Mouse (Mus musculus) liver, embryonic 13.5 days (tissue): ENCODE data around the gene Baiap2l1. TPM values are rescaled to one million over a fixed set of nuclear protein-coding genes. Genes with fewer than 3 reads are reported as not detected.

Source experiments
- ATAC-seq: fragments of 200-750 bp; cut with Nextera tagmentation; 2 replicates; pipeline ENCODE4 v1.8.0; 2017; ENCODE audit warnings: low read depth, mild to moderate bottlenecking, moderate number of reproducible peaks, moderate library complexity
- DNase-seq: peaks from one replicate; pipeline ENCODE4 v3.0.0; 2022
- H3K27ac ChIP-seq: fragments of 300-500 bp; sonication (generic); 2 replicates; pipeline ENCODE4 v1.5.1; 2015; ENCODE audit warnings: moderate library complexity, mild to moderate bottlenecking, inconsistent platforms
- H3K27me3 ChIP-seq: fragments of 300-500 bp; sonication (generic); 2 replicates; pipeline ENCODE4 v1.6.1; 2015; ENCODE audit warnings: mild to moderate bottlenecking, inconsistent platforms
- H3K36me3 ChIP-seq: fragments of 300-500 bp; sonication (generic); 2 replicates; pipeline ENCODE4 v1.6.1; 2015; ENCODE audit warnings: mild to moderate bottlenecking, inconsistent platforms
- H3K4me1 ChIP-seq: fragments of 300-500 bp; sonication (generic); replicated peaks from 2 replicates; pipeline ENCODE4 v1.6.1; 2015; ENCODE audit warnings: inconsistent platforms
- H3K4me2 ChIP-seq: fragments of 300-500 bp; sonication (generic); 2 replicates; pipeline ENCODE4 v1.6.1; 2015; ENCODE audit warnings: inconsistent platforms, mild to moderate bottlenecking, moderate library complexity
- H3K4me3 ChIP-seq: fragments of 300-500 bp; sonication (generic); replicated peaks from 2 replicates; pipeline ENCODE4 v1.5.1; 2015; ENCODE audit warnings: mild to moderate bottlenecking, inconsistent platforms
- H3K9ac ChIP-seq: fragments of 300-500 bp; sonication (generic); 2 replicates; pipeline ENCODE4 v1.6.1; 2015; ENCODE audit warnings: mild to moderate bottlenecking, inconsistent platforms
- H3K9me3 ChIP-seq: fragments of 300-500 bp; sonication (generic); replicated peaks from 2 replicates; pipeline ENCODE4 v1.6.1; 2016; ENCODE audit warnings: inconsistent platforms
- WGBS: fragments of 180-500 bp; shearing (Covaris S2); methylation state at CpG from one replicate; pipeline ENCODE4 v1.1.7; 2015; ENCODE audit not compliant: insufficient replicate concordance; 5-methylcytosine and 5-hydroxymethylcytosine counted together
- polyA plus RNA-seq: library from polyadenylated mRNA; unstranded; fragments of >200 nt; fragmentation: Nextera tagmentation; extraction: Ambion mirVana; gene quantifications from 2 replicates; pipeline ENCODE4 v1.2.1, GENCODE M21; 2015

Baiap2l1 gene
- 3.7 and 4.7 TPM in 2 replicates for polyA plus RNA-seq

DNA sequence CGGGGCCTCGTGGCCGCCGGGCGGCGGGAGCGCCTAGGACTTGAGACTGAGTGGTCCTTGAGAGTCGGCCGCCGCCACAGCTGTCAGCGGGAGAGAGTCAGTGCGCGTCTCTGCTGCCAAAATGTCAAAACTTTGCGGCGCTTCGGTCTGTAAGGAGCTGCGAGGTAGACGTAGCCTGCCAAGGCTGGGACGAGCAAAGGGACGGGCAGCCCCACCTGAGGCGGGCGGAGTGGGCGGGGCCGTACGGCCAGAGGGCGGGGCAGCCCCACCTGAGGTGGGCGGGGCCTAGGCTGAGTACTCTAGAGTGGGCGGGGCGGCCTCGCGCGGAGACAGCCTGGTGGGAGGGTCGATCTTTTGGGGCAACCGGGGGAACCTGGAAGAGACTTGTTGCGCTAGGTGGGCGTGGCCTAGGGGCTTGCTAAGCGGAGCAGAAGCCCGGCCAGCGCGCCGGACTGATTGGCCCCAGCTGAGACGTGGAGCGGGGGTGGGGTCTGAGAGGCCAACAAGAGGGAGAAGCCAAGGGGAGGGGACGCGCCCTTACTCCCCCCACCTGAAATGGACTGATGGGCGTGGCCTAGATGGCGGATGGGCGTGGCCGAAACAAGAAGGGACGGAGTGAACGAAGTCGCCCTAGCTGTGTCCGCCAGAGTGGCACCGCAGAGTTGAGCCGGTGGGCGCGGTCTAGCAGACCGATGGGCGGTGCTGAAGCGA, at the start of gene Baiap2l1:
Gene Baiap2l1, minus strand, starts transcription at position 232 of the 711 bp plus-strand sequence.
- H3K9ac ChIP-seq = peak within 1 kb of the TSS; percentile 62
- 1% methylated on average over 59 of the region's 60 CpGs for WGBS
- H3K27ac ChIP-seq = peak within 1 kb of the TSS; percentile 29; the same call in 1 of the 2 replicates
- H3K4me1 ChIP-seq = peaks cover 18% of the 10 kb centered on the region
- peak; percentile 71 for DNase-seq
- peak within 1 kb of the TSS; percentile 67 for H3K4me2 ChIP-seq
- H3K9me3 ChIP-seq = no peaks in the 10 kb centered on the region
- H3K4me3 ChIP-seq = peak within 1 kb of the TSS; percentile 59
- ATAC-seq = peak; percentile 89
- H3K36me3 ChIP-seq = no peaks in the 10 kb centered on the region
- peaks cover 32% of the 10 kb centered on the region for H3K27me3 ChIP-seq

DNA sequence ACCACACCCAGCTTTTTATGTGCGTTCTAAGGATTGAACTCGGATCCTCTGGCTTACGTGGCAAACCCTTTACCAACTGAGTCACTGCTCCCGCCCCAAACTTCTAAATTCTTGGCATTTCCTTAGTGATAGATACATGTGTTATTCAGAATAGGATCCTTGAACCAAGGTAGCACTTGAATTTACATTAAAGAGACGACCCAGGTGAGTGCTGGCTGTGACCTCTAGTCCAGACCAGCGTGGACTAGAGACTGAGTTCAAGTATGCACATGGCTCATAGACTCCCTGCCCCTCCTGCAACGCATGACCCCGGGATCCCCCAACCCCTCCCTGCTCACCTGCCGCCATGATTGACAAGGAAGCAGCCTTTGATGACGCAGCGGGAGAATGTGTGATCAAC, 48.3 kb upstream of the Baiap2l1 start:
- DNase-seq (no peak), ATAC-seq (no peak)
- H3K4me1 ChIP-seq = no peaks in the 10 kb centered on the region
- no peak overlapping the region for H3K4me2 ChIP-seq
- no peaks in the 10 kb centered on the region for H3K36me3 ChIP-seq
- H3K27me3 ChIP-seq = no peaks in the 10 kb centered on the region
- H3K27ac ChIP-seq = no peak overlapping the region
- H3K9me3 ChIP-seq = no peaks in the 10 kb centered on the region
- no peak overlapping the region for H3K9ac ChIP-seq
- H3K4me3 ChIP-seq = no peak overlapping the region
- WGBS = 68% methylated on average over 11 of the region's 11 CpGs

DNA sequence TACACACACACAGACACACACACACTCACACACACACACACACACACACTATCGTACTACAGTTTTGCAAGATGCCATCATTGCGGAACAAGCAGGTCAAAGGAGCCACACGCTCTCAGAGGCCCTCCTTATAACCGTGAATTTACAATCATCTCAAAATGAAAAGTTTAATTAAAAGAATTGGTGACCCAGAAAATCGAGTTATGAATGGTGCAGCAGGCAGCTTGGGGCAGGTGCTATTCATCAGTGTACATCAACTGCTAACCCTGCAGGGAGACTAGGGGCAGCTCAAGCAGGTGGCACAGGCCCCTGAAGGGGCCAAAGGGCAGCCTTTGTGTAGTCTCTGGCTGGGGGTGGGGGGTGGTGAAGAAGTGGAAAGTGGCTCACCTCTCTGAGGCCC, 42.9 kb upstream of the Baiap2l1 start:
- H3K36me3 ChIP-seq = no peaks in the 10 kb centered on the region
- no peak for DNase-seq
- no peak overlapping the region for H3K4me2 ChIP-seq
- H3K4me1 ChIP-seq = no peaks in the 10 kb centered on the region
- no peak overlapping the region for H3K9ac ChIP-seq
- H3K27ac ChIP-seq = no peak overlapping the region
- no peak overlapping the region for H3K4me3 ChIP-seq
- H3K9me3 ChIP-seq = no peaks in the 10 kb centered on the region
- H3K27me3 ChIP-seq = no peaks in the 10 kb centered on the region
- 73% methylated on average over 5 of the region's 5 CpGs for WGBS
- no peak for ATAC-seq

DNA sequence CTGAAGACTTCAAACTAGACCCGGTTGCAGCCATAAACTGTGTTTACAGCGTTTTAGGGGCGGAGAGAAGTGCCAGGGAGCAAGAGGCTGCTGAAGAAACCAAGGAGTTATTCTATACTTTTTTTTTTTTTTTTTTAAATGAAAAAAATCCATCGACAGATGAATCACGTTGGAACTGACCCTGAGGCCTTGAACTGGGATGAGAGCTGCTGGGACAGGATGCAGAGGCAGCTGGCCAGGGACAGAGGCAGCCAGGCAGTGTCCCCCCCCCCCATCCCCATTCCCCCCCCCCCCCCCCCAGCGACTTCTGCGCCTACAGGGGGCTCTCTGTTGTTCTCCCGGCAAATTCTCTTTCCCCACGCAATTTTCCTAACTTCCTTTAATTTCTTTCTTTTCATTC, 39.7 kb upstream of the Baiap2l1 start:
- H3K4me2 ChIP-seq = no peak overlapping the region
- no peaks in the 10 kb centered on the region for H3K27me3 ChIP-seq
- H3K4me3 ChIP-seq = no peak overlapping the region
- no peak overlapping the region for H3K27ac ChIP-seq
- DNase-seq (no peak), ATAC-seq (no peak)
- 30% methylated on average over 6 of the region's 9 CpGs for WGBS
- no peaks in the 10 kb centered on the region for H3K4me1 ChIP-seq
- H3K36me3 ChIP-seq = no peaks in the 10 kb centered on the region
- no peak overlapping the region for H3K9ac ChIP-seq
- no peaks in the 10 kb centered on the region for H3K9me3 ChIP-seq

DNA sequence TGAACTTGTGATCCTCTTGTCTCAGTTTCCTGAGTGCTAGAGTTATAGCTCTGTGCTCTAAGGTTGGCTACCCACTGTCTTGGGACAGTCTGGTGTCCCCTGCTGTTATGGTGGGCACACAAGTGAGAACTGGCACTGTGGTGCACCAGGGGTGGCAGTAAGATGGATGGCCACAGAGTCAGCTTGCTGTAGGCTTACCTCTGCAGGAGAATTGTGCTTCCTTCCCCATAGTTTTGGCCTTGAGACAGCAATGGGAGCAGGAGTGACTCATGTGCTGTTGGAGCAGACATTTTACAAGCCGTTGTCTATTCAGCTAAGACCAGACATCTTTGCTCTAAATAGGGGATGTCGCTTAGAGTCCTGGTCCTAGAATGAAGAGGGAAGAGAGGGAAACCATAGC, 36.2 kb upstream of the Baiap2l1 start:
- no peaks in the 10 kb centered on the region for H3K27me3 ChIP-seq
- ATAC-seq (no peak), DNase-seq (no peak)
- no peak overlapping the region for H3K27ac ChIP-seq
- no peak overlapping the region for H3K9ac ChIP-seq
- no peaks in the 10 kb centered on the region for H3K4me1 ChIP-seq
- no peak overlapping the region for H3K4me2 ChIP-seq
- 70% methylated on average over 2 of the region's 2 CpGs for WGBS
- no peak overlapping the region for H3K4me3 ChIP-seq
- H3K9me3 ChIP-seq = no peaks in the 10 kb centered on the region
- H3K36me3 ChIP-seq = no peaks in the 10 kb centered on the region

DNA sequence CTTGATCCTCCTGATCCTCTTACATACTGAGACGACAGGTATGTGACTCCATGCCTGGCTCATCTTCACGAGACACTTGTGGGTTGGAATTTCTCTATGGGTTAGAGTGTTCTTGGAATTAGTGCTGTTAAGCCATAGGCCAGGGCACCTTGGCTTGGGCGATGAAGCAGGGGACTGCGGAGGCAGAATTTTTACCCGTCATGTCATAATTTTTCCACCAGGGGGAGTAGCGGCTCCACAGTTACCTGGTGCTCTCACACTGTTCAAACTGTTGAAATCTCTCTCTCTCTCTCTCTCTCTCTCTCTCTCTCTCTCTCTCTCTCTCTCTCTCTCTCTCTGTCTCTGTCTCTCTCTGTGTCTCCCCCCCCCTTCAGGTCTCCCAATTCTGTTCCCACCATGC, 29.9 kb upstream of the Baiap2l1 start:
- Histone ChIP-seq H3K27me3 (no peaks in the 10 kb centered on the region), H3K4me1 (no peaks in the 10 kb centered on the region), H3K4me2 (no peak overlapping the region), H3K36me3 (no peaks in the 10 kb centered on the region), H3K27ac (no peak overlapping the region), H3K9ac (no peak overlapping the region), H3K9me3 (no peaks in the 10 kb centered on the region), H3K4me3 (no peak overlapping the region)
- DNase-seq = no peak
- WGBS = 15% methylated on average over 6 of the region's 6 CpGs
- no peak for ATAC-seq

DNA sequence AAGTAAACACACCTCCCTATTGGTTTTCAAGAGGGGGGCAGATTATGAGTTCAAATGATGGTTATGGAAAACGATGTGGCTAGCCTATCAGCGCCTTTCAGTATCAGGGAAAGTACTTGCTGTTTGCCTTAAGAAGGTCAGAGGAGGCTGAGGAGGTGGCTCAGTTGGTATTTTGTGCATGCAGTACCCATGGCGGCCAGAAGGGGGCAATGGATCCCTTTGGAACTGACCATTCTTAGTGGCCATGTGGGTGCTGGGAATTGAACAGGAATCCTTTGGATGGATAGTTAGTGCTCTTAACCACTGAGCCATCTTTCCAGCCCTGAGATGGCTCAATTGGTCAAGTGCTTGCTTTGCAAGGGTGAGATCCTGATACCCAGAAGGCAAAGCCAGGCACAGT, 26.0 kb upstream of the Baiap2l1 start:
- 0 out of 2 replicates have a peak, but pooled peaks cover 6% of the 10 kb centered on the region for H3K9me3 ChIP-seq
- 41% methylated on average over 3 of the region's 3 CpGs for WGBS
- no peak overlapping the region for H3K9ac ChIP-seq
- no peak overlapping the region for H3K4me3 ChIP-seq
- H3K36me3 ChIP-seq = no peaks in the 10 kb centered on the region
- no peaks in the 10 kb centered on the region for H3K27me3 ChIP-seq
- no peaks in the 10 kb centered on the region for H3K4me1 ChIP-seq
- no peak for DNase-seq
- no peak for ATAC-seq
- no peak overlapping the region for H3K27ac ChIP-seq
- no peak overlapping the region for H3K4me2 ChIP-seq

DNA sequence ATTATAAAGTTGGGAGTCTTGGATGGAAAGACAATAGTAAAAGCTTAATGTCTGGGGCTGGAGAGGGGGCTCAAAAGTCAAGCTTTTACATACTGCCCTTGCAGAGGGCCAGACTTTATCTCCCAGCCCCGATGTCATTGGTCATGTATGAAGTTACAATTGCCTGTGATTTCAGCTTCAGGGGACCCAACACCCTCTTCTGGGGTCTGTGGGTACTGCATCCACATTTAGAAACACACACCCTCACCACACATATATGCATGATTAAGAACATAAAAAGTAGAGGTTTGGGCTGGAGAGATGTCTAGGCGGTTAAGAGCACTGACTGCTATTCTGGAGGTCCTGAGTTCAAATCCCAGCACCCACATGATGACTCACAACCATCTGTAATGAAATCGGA, 23.9 kb upstream of the Baiap2l1 start:
- DNase-seq (no peak), ATAC-seq (no peak)
- no peaks in the 10 kb centered on the region for H3K4me1 ChIP-seq
- H3K36me3 ChIP-seq = no peaks in the 10 kb centered on the region
- H3K9ac ChIP-seq = no peak overlapping the region
- 0 out of 2 replicates have a peak, but pooled peaks cover 6% of the 10 kb centered on the region for H3K9me3 ChIP-seq
- no peak overlapping the region for H3K4me3 ChIP-seq
- no peak overlapping the region for H3K27ac ChIP-seq
- H3K4me2 ChIP-seq = no peak overlapping the region
- no peaks in the 10 kb centered on the region for H3K27me3 ChIP-seq
- WGBS = 54% methylated on average over 3 of the region's 3 CpGs

DNA sequence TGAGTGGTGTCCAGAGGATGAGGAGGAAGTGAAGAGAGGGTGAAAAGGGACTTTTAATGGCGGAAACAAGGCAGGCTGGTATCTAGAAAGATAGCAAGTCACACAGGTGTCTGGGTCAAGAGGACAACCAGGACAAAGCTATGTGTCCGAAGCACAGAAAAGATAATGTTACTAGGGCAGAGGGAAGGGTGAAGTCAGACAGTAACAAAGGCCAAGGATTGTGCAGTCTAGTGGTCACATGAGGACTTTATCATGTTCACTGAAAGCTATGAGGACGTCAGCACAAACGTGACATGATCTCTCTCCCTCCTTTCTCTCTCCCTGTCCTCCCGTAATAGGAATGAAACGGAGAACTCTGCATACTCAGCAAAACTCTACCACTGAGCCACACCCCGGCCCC, 22.8 kb upstream of the Baiap2l1 start:
- DNase-seq (no peak), ATAC-seq (no peak)
- Histone ChIP-seq H3K27me3 (no peaks in the 10 kb centered on the region), H3K4me3 (no peak overlapping the region), H3K4me2 (no peak overlapping the region), H3K4me1 (no peaks in the 10 kb centered on the region), H3K27ac (no peak overlapping the region), H3K9me3 (0 out of 2 replicates have a peak, but pooled peaks cover 6% of the 10 kb centered on the region), H3K36me3 (no peaks in the 10 kb centered on the region), H3K9ac (no peak overlapping the region)
- WGBS = 67% methylated on average over 7 of the region's 7 CpGs

DNA sequence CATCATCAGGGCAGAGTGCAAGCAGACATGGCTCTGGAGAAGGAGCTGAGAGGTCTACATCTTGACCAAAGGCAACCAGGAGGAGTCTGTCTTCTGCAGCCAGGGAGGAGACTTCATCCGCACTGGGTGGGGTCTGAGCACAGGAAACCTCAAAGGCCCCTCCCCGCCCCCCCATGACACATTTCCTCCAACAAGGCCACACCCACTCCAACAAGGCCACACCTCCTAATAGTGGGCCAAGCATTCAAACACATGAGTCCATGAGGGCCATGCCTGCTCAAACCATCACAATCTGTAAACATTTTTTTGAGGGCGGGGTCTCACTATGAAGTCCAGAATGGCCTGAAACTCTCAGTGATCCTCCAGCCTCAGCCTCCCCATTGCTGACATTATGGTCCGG, 21.5 kb upstream of the Baiap2l1 start:
- Histone ChIP-seq H3K4me2 (no peak overlapping the region), H3K9me3 (0 out of 2 replicates have a peak, but pooled peaks cover 6% of the 10 kb centered on the region), H3K4me3 (no peak overlapping the region), H3K27ac (no peak overlapping the region), H3K9ac (no peak overlapping the region), H3K36me3 (no peaks in the 10 kb centered on the region), H3K27me3 (no peaks in the 10 kb centered on the region), H3K4me1 (no peaks in the 10 kb centered on the region)
- DNase-seq (no peak), ATAC-seq (no peak)
- WGBS = 70% methylated on average over 4 of the region's 4 CpGs

DNA sequence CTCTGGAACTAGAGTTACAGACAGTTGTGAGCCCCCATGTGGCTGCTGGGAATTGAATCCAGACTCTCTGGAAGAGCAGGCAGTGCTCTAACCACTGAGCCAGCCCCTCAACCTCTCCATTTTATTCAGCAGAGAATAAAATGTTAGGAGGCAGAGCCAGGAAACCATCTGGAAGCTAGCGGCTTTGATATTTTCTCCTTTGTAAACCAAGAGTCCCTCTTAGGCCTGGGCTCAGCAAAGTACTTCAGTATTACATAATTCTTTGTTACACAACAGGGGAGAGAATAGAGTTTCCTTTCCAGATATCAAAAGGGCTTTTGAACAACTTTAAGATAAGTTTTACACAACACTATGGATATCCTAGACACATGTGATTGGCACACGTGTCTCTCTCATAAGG, 15.0 kb upstream of the Baiap2l1 start:
- Histone ChIP-seq H3K4me1 (no peaks in the 10 kb centered on the region; the same call in 1 of the 2 replicates), H3K9me3 (no peaks in the 10 kb centered on the region), H3K4me3 (no peak overlapping the region), H3K27ac (0 out of 2 replicates have a peak overlapping the region, but pooled peaks have one; percentile 50), H3K27me3 (no peaks in the 10 kb centered on the region), H3K36me3 (no peaks in the 10 kb centered on the region), H3K4me2 (no peak overlapping the region), H3K9ac (no peak overlapping the region)
- DNase-seq = no peak
- ATAC-seq = no peak
- 47% methylated on average over 2 of the region's 2 CpGs for WGBS

DNA sequence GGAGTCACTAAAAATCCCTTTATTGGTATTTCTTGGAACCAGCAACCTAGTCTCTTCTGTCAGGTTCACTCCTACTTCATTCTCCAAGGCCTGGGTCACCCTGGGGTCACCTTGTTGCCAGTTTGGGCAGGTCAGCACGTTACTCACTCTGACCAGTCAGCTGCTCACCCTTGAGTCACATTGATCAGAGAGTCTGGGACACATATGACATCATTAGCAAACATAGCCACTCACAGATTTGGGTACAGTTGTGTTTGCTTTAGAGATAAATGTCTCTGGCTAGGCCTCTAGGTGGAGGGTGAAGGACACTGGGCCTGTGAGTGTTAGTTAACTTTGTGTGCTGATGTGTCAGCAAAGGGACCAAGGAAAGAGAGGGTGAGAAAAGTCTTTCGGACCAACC, 14.3 kb upstream of the Baiap2l1 start:
- WGBS = 36% methylated on average over 2 of the region's 2 CpGs
- no peak overlapping the region for H3K4me2 ChIP-seq
- H3K27me3 ChIP-seq = no peaks in the 10 kb centered on the region
- no peak overlapping the region for H3K4me3 ChIP-seq
- H3K27ac ChIP-seq = no peak overlapping the region
- H3K4me1 ChIP-seq = no peaks in the 10 kb centered on the region; the same call in 1 of the 2 replicates
- peak; percentile 70 for ATAC-seq
- H3K36me3 ChIP-seq = no peaks in the 10 kb centered on the region
- DNase-seq = no peak
- no peaks in the 10 kb centered on the region for H3K9me3 ChIP-seq
- no peak overlapping the region for H3K9ac ChIP-seq
